Mouse (Mus musculus) forebrain, embryonic 13.5 days (tissue): ENCODE data around the gene Zfp592. TPM values are rescaled to one million over a fixed set of nuclear protein-coding genes. Genes with fewer than 3 reads are reported as not detected.

Source experiments
- ATAC-seq: fragments of 200-750 bp; cut with Nextera tagmentation; 2 replicates; pipeline ENCODE4 v1.8.0; 2017
- H3K27ac ChIP-seq: fragments of 300-500 bp; sonication (generic); 2 replicates; pipeline ENCODE4 v1.5.1; 2015; ENCODE audit warnings: inconsistent platforms, mild to moderate bottlenecking, moderate library complexity
- H3K27me3 ChIP-seq: fragments of 300-500 bp; sonication (generic); 2 replicates; pipeline ENCODE4 v1.6.1; 2015; ENCODE audit warnings: mild to moderate bottlenecking, inconsistent platforms
- H3K36me3 ChIP-seq: fragments of 300-500 bp; sonication (generic); 2 replicates; pipeline ENCODE4 v1.6.1; 2015; ENCODE audit warnings: mild to moderate bottlenecking, inconsistent platforms; ENCODE audit not compliant: poor library complexity, severe bottlenecking
- H3K4me1 ChIP-seq: fragments of 300-500 bp; sonication (generic); 2 replicates; pipeline ENCODE4 v1.6.1; 2015; ENCODE audit warnings: inconsistent platforms
- H3K4me2 ChIP-seq: fragments of 300-500 bp; sonication (generic); 2 replicates; pipeline ENCODE4 v1.6.1; 2015; ENCODE audit warnings: inconsistent platforms, mild to moderate bottlenecking, moderate library complexity
- H3K4me3 ChIP-seq: fragments of 300-500 bp; sonication (generic); 2 replicates; pipeline ENCODE4 v1.5.1; 2015; ENCODE audit warnings: mild to moderate bottlenecking, inconsistent platforms
- H3K9ac ChIP-seq: fragments of 300-500 bp; sonication (generic); 2 replicates; pipeline ENCODE4 v1.6.1; 2015; ENCODE audit warnings: mild to moderate bottlenecking, inconsistent platforms
- H3K9me3 ChIP-seq: fragments of 300-500 bp; sonication (generic); replicated peaks from 2 replicates; pipeline ENCODE4 v1.6.1; 2016; ENCODE audit warnings: inconsistent platforms
- WGBS: fragments of 180-500 bp; shearing (Covaris S2); methylation state at CpG from one replicate; pipeline ENCODE4 v1.1.7; 2015; 5-methylcytosine and 5-hydroxymethylcytosine counted together
- polyA plus RNA-seq: library from polyadenylated mRNA; unstranded; fragments of >200 nt; fragmentation: Nextera tagmentation; extraction: Ambion mirVana; gene quantifications from 2 replicates; pipeline ENCODE4 v1.2.1, GENCODE M21; 2015

The Zfp592 gene
- polyA plus RNA-seq, 1 experiment from 2014 or later = 8.3 TPM

- H3K4me2 ChIP-seq = no peak overlapping the region
- no peak for ATAC-seq
- H3K27ac ChIP-seq = no peak overlapping the region
- no peaks in the 10 kb centered on the region for H3K27me3 ChIP-seq
- H3K4me3 ChIP-seq = no peak overlapping the region
- H3K9me3 ChIP-seq = no peaks in the 10 kb centered on the region
- H3K36me3 ChIP-seq = peaks cover 72% of the 10 kb centered on the region
- H3K4me1 ChIP-seq = no peaks in the 10 kb centered on the region
- WGBS = 95% methylated on average over 2 of the region's 2 CpGs
- H3K9ac ChIP-seq = no peak overlapping the region
Observed at GRCm38 (mm10) chr7:81025751-81026150, 32.3 kb downstream of the Zfp592 start.

GRCm38 (mm10) chr7:81039711-81040110 lies 46.2 kb downstream of the Zfp592 start:
- H3K4me2 ChIP-seq = no peak overlapping the region
- 94% methylated on average over 2 of the region's 2 CpGs for WGBS
- ATAC-seq = no peak

GRCm38 (mm10) chr7:81043023-81043620 lies 49.6 kb downstream of the Zfp592 start:
- Histone ChIP-seq H3K27me3 (no peaks in the 10 kb centered on the region), H3K36me3 (peaks cover 56% of the 10 kb centered on the region), H3K9ac (no peak overlapping the region), H3K4me3 (no peak overlapping the region), H3K4me1 (no peaks in the 10 kb centered on the region), H3K4me2 (no peak overlapping the region), H3K9me3 (no peaks in the 10 kb centered on the region), H3K27ac (no peak overlapping the region)
- WGBS = 77% methylated on average over 5 of the region's 5 CpGs
- no peak for ATAC-seq

More at GRCm38 (mm10) chr7:81039711-81040110, 46.2 kb downstream of the Zfp592 start:
- H3K27me3 ChIP-seq = no peaks in the 10 kb centered on the region
- H3K36me3 ChIP-seq = peaks cover 76% of the 10 kb centered on the region
- H3K9ac ChIP-seq = no peak overlapping the region
- H3K4me3 ChIP-seq = no peak overlapping the region
- no peaks in the 10 kb centered on the region for H3K4me1 ChIP-seq
- H3K9me3 ChIP-seq = no peaks in the 10 kb centered on the region
- H3K27ac ChIP-seq = no peak overlapping the region

GRCm38 (mm10) chr7:81047847-81048246 lies 54.4 kb downstream of the Zfp592 start:
- Histone ChIP-seq H3K9me3 (no peaks in the 10 kb centered on the region), H3K4me3 (no peak overlapping the region), H3K27ac (no peak overlapping the region), H3K9ac (no peak overlapping the region), H3K4me1 (no peaks in the 10 kb centered on the region), H3K27me3 (no peaks in the 10 kb centered on the region), H3K36me3 (peaks cover 9% of the 10 kb centered on the region), H3K4me2 (no peak overlapping the region)
- no peak for ATAC-seq
- WGBS = 94% methylated on average over 3 of the region's 3 CpGs

- H3K27me3 ChIP-seq = no peaks in the 10 kb centered on the region
- no peaks in the 10 kb centered on the region for H3K9me3 ChIP-seq
- no peak for ATAC-seq
- no peak overlapping the region for H3K4me3 ChIP-seq
- H3K4me2 ChIP-seq = no peak overlapping the region
- H3K9ac ChIP-seq = no peak overlapping the region
- no peaks in the 10 kb centered on the region for H3K4me1 ChIP-seq
- WGBS = 87% methylated on average over 2 of the region's 2 CpGs
- peaks cover 3% of the 10 kb centered on the region; the same call in 1 of the 2 replicates for H3K36me3 ChIP-seq
- H3K27ac ChIP-seq = no peak overlapping the region
Observed at GRCm38 (mm10) chr7:81048513-81048912, 55.0 kb downstream of the Zfp592 start.

GRCm38 (mm10) chr7:81049966-81050365 lies 56.5 kb downstream of the Zfp592 start:
- Histone ChIP-seq H3K4me1 (no peaks in the 10 kb centered on the region), H3K36me3 (no peaks in the 10 kb centered on the region), H3K27ac (no peak overlapping the region), H3K9me3 (no peaks in the 10 kb centered on the region), H3K4me2 (no peak overlapping the region), H3K9ac (no peak overlapping the region), H3K4me3 (no peak overlapping the region), H3K27me3 (no peaks in the 10 kb centered on the region)
- no peak for ATAC-seq
- 85% methylated on average over 5 of the region's 5 CpGs for WGBS

GRCm38 (mm10) chr7:81055709-81056370 lies 62.4 kb downstream of the Zfp592 start:
- no peaks in the 10 kb centered on the region for H3K36me3 ChIP-seq
- no peaks in the 10 kb centered on the region; the same call in 1 of the 2 replicates for H3K27me3 ChIP-seq
- H3K4me3 ChIP-seq = no peak overlapping the region
- H3K9ac ChIP-seq = no peak overlapping the region
- no peaks in the 10 kb centered on the region for H3K9me3 ChIP-seq
- no peak overlapping the region for H3K4me2 ChIP-seq
- no peak overlapping the region for H3K27ac ChIP-seq
- WGBS = 85% methylated on average over 11 of the region's 11 CpGs
- no peaks in the 10 kb centered on the region for H3K4me1 ChIP-seq
- ATAC-seq = no peak

- Histone ChIP-seq H3K4me3 (no peak within 1 kb of the TSS), H3K4me1 (no peaks in the 10 kb centered on the region), H3K9me3 (no peaks in the 10 kb centered on the region), H3K4me2 (no peak within 1 kb of the TSS), H3K9ac (no peak within 1 kb of the TSS), H3K27ac (no peak within 1 kb of the TSS), H3K27me3 (no peaks in the 10 kb centered on the region; the same call in 1 of the 2 replicates), H3K36me3 (no peaks in the 10 kb centered on the region)
- no peak for ATAC-seq
- WGBS = 38% methylated on average over 27 of the region's 27 CpGs
Observed at GRCm38 (mm10) chr7:81057471-81057870, 64.0 kb downstream of the Zfp592 start, which contains the start of gene Alpk3. Gene Alpk3 (plus strand): TSS chr7:81057600.

- H3K27ac ChIP-seq = no peak overlapping the region
- H3K4me2 ChIP-seq = no peak overlapping the region
- ATAC-seq = no peak
- no peaks in the 10 kb centered on the region for H3K36me3 ChIP-seq
- no peak overlapping the region for H3K9ac ChIP-seq
- no peaks in the 10 kb centered on the region; the same call in 1 of the 2 replicates for H3K27me3 ChIP-seq
- WGBS = 89% methylated on average over 6 of the region's 6 CpGs
- no peaks in the 10 kb centered on the region for H3K4me1 ChIP-seq
- H3K9me3 ChIP-seq = no peaks in the 10 kb centered on the region
- H3K4me3 ChIP-seq = no peak overlapping the region
Observed at GRCm38 (mm10) chr7:81057901-81058711, 64.6 kb downstream of the Zfp592 start.

GRCm38 (mm10) chr7:81058712-81059154 lies 65.3 kb downstream of the Zfp592 start:
- H3K4me3 ChIP-seq = no peak overlapping the region
- no peak overlapping the region for H3K27ac ChIP-seq
- WGBS = 81% methylated on average over 9 of the region's 9 CpGs
- no peaks in the 10 kb centered on the region; the same call in 1 of the 2 replicates for H3K27me3 ChIP-seq
- H3K9me3 ChIP-seq = no peaks in the 10 kb centered on the region
- no peaks in the 10 kb centered on the region for H3K36me3 ChIP-seq
- H3K9ac ChIP-seq = no peak overlapping the region
- no peaks in the 10 kb centered on the region for H3K4me1 ChIP-seq
- ATAC-seq = no peak
- no peak overlapping the region for H3K4me2 ChIP-seq

- no peaks in the 10 kb centered on the region for H3K36me3 ChIP-seq
- H3K9ac ChIP-seq = no peak overlapping the region
- 75% methylated on average over 5 of the region's 5 CpGs for WGBS
- H3K9me3 ChIP-seq = no peaks in the 10 kb centered on the region
- H3K4me2 ChIP-seq = no peak overlapping the region
- ATAC-seq = no peak
- H3K4me3 ChIP-seq = no peak overlapping the region
- H3K4me1 ChIP-seq = no peaks in the 10 kb centered on the region
- no peak overlapping the region for H3K27ac ChIP-seq
- no peaks in the 10 kb centered on the region; the same call in 1 of the 2 replicates for H3K27me3 ChIP-seq
Observed at GRCm38 (mm10) chr7:81059388-81059787, 65.9 kb downstream of the Zfp592 start.

- Histone ChIP-seq H3K27ac (no peak overlapping the region), H3K36me3 (no peaks in the 10 kb centered on the region), H3K9me3 (no peaks in the 10 kb centered on the region), H3K27me3 (no peaks in the 10 kb centered on the region; the same call in 1 of the 2 replicates), H3K4me2 (no peak overlapping the region), H3K4me3 (no peak overlapping the region), H3K9ac (no peak overlapping the region), H3K4me1 (no peaks in the 10 kb centered on the region)
- WGBS = 76% methylated on average over 2 of the region's 2 CpGs
- no peak for ATAC-seq
Observed at GRCm38 (mm10) chr7:81060908-81061307, 67.4 kb downstream of the Zfp592 start.
